Mouse (Mus musculus) liver, adult 2 months (tissue): ENCODE measurements around the gene Ndufv1.

ENCODE experiments used
- CTCF ChIP-seq: fragments of 200-500 bp; IDR thresholded peaks from 2 replicates; pipeline ENCODE4 v1.5.1; 2011; ENCODE audit warnings: low read depth, low read length, control low read depth
- POLR2A ChIP-seq: fragments of 200-500 bp; IDR thresholded peaks from 2 replicates; pipeline ENCODE4 v1.6.1; 2011; ENCODE audit warnings: low read length, control low read depth; ENCODE audit not compliant: insufficient read depth; ENCODE audit errors: extremely low read depth

GRCm38 (mm10) chr19:3988066-3988465 is 24.5 kb downstream of the Ndufv1 start:
- no peak for TF ChIP-seq CTCF
- TF ChIP-seq POLR2A, result no peak
